Mouse (Mus musculus): ENCODE results near the gene Xrcc4. TPM values are rescaled to one million over a fixed set of nuclear protein-coding genes. Genes with fewer than 3 reads are reported as not detected.
A peak's percentile ranks its signal among the peaks of the same experiment; 100 is the strongest.

Gene Xrcc4
- polyA plus RNA-seq, 1 experiment from 2014 or later = 14.3 TPM

- peak overlapping the region; percentile 80 for H3K9ac ChIP-seq (ENCODE audit: low read length)
- peak; percentile 87 for ATAC-seq (ENCODE audit: low read depth)
- H3K36me3 ChIP-seq (ENCODE audit: control insufficient read depth, insufficient read depth, low read length) = no peaks in the 10 kb centered on the region
- peak overlapping the region; percentile 87 for H3K4me2 ChIP-seq (ENCODE audit: low read depth, low read length)
- H3K4me3 ChIP-seq (ENCODE audit: low read length) = peak overlapping the region; percentile 70
- WGBS = under 1% methylated on average over 32 of the region's 33 CpGs
- H3K4me1 ChIP-seq (replicated peaks; ENCODE audit: control insufficient read depth, insufficient read depth, low read length) = peaks cover 7% of the 10 kb centered on the region
- no peaks in the 10 kb centered on the region for H3K27me3 ChIP-seq (ENCODE audit: control insufficient read depth, insufficient read depth, low read depth, low read length)
- peak overlapping the region; percentile 94 for H3K27ac ChIP-seq (ENCODE audit: low read length)
- H3K9me3 ChIP-seq (ENCODE audit: control insufficient read depth, low read length) = no peaks in the 10 kb centered on the region
These were observed 348.9 kb downstream of the Xrcc4 start for GRCm38 (mm10) chr13:89740243-89741115.

GRCm38 (mm10) chr13:89739696-89740242 lies 349.6 kb downstream of the Xrcc4 start:
- Histone ChIP-seq H3K27me3 (ENCODE audit: control insufficient read depth, insufficient read depth, low read depth, low read length) (no peaks in the 10 kb centered on the region), H3K4me2 (ENCODE audit: low read depth, low read length) (peak overlapping the region; percentile 87), H3K9me3 (ENCODE audit: control insufficient read depth, low read length) (no peaks in the 10 kb centered on the region), H3K27ac (ENCODE audit: low read length) (peak overlapping the region; percentile 94), H3K9ac (ENCODE audit: low read length) (peak overlapping the region; percentile 70), H3K36me3 (ENCODE audit: control insufficient read depth, insufficient read depth, low read length) (no peaks in the 10 kb centered on the region), H3K4me3 (ENCODE audit: low read length) (peak overlapping the region; percentile 70), H3K4me1 (replicated peaks; ENCODE audit: control insufficient read depth, insufficient read depth, low read length) (peaks cover 9% of the 10 kb centered on the region)
- peak; percentile 9; the same call in 1 of the 2 replicates for ATAC-seq (ENCODE audit: low read depth)
- under 1% methylated on average over 24 of the region's 24 CpGs for WGBS

DNA sequence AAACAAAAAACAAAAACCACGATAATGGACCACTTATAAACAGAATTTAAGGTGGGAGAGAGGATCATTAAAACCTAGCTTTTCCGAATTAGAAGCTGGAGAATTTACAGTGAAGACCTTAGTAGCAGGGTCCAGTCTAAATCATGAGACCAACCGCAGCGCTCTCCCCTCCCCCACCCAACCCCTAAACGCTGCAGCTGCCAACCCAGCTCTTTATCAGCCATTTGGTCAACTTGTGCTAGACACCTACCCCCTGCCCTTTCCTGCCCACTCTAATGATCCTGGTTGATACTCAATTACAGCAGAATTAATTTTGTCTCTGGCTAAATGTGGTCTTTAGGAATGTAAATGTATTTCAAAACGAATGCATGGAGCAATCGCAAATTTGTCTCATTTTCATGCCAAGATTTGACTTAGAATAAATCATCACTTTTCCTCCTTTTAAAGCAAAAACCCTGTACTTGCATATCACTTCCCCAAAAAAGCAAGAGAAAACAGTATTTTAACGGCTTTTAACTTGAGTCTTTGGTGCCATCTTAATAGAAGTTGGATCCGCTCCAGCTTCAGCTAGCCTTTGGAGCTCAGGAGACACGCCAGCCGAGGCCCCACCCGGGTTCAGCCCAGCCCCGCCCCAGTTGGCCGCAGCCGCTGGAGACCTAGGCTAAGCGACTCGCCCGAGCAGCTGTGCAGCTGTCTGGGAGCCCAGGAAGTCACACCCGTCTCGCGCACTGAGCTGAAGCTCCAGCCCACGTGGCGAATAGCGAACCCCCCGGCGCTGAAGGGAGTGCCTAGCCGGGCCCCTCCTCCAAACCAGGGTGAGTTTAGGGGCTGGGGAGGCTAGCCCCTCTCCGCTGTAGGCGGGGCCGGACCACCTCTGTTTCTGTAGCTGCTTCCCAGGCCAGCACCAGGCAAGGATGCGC lies 350.4 kb downstream of the Xrcc4 start:
- Histone ChIP-seq H3K9ac (ENCODE audit: low read length) (peak overlapping the region; percentile 70), H3K4me1 (replicated peaks; ENCODE audit: control insufficient read depth, insufficient read depth, low read length) (peaks cover 9% of the 10 kb centered on the region), H3K9me3 (ENCODE audit: control insufficient read depth, low read length) (no peaks in the 10 kb centered on the region), H3K4me2 (ENCODE audit: low read depth, low read length) (peak overlapping the region; percentile 87), H3K27ac (ENCODE audit: low read length) (peak overlapping the region; percentile 94), H3K4me3 (ENCODE audit: low read length) (peak overlapping the region; percentile 70), H3K36me3 (ENCODE audit: control insufficient read depth, insufficient read depth, low read length) (no peaks in the 10 kb centered on the region), H3K27me3 (ENCODE audit: control insufficient read depth, insufficient read depth, low read depth, low read length) (no peaks in the 10 kb centered on the region)
- WGBS = under 1% methylated on average over 31 of the region's 31 CpGs
- peak; percentile 88 for ATAC-seq (ENCODE audit: low read depth)

DNA sequence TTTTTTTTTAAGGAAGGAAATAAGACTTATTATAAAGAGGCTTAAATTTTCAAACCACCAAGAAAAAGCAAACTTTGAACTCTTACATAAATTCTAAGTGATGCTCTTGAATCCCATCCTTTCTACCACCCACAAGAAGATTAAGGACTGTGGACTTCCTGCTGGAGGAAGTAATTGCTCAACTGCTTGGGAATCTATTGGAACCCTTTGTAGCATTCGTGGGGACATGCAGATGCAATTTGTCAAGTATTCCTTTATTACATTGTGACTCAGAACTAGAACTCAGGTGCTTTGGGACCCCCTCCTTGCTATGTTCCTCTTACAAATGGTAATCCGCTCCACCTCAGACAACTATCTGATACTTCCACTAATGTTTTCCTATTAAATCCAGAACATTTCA lies 351.1 kb downstream of the Xrcc4 start:
- no peak overlapping the region for H3K9ac ChIP-seq (ENCODE audit: low read length)
- peak overlapping the region; percentile 25 for H3K27ac ChIP-seq (ENCODE audit: low read length)
- ATAC-seq (ENCODE audit: low read depth) = no peak
- no peaks in the 10 kb centered on the region for H3K36me3 ChIP-seq (ENCODE audit: control insufficient read depth, insufficient read depth, low read length)
- no peaks in the 10 kb centered on the region for H3K27me3 ChIP-seq (ENCODE audit: control insufficient read depth, insufficient read depth, low read depth, low read length)
- peaks cover 9% of the 10 kb centered on the region for H3K4me1 ChIP-seq (replicated peaks; ENCODE audit: control insufficient read depth, insufficient read depth, low read length)
- WGBS = 34% methylated on average over 2 of the region's 2 CpGs
- H3K9me3 ChIP-seq (ENCODE audit: control insufficient read depth, low read length) = no peaks in the 10 kb centered on the region
- H3K4me3 ChIP-seq (ENCODE audit: low read length) = no peak overlapping the region
- H3K4me2 ChIP-seq (ENCODE audit: low read depth, low read length) = peak overlapping the region; percentile 87; the same call in 1 of the 2 replicates

- Histone ChIP-seq H3K4me2 (ENCODE audit: low read depth, low read length) (no peak overlapping the region), H3K9me3 (ENCODE audit: control insufficient read depth, low read length) (no peaks in the 10 kb centered on the region), H3K4me1 (replicated peaks; ENCODE audit: control insufficient read depth, insufficient read depth, low read length) (peaks cover 9% of the 10 kb centered on the region), H3K27me3 (ENCODE audit: control insufficient read depth, insufficient read depth, low read depth, low read length) (no peaks in the 10 kb centered on the region), H3K27ac (ENCODE audit: low read length) (0 out of 2 replicates have a peak overlapping the region, but pooled peaks have one; percentile 40), H3K4me3 (ENCODE audit: low read length) (no peak overlapping the region), H3K36me3 (ENCODE audit: control insufficient read depth, insufficient read depth, low read length) (no peaks in the 10 kb centered on the region), H3K9ac (ENCODE audit: low read length) (no peak overlapping the region)
- ATAC-seq (ENCODE audit: low read depth) = no peak
- WGBS = 25% methylated on average over 5 of the region's 5 CpGs
These were observed 354.3 kb downstream of the Xrcc4 start for GRCm38 (mm10) chr13:89735111-89735510.

DNA sequence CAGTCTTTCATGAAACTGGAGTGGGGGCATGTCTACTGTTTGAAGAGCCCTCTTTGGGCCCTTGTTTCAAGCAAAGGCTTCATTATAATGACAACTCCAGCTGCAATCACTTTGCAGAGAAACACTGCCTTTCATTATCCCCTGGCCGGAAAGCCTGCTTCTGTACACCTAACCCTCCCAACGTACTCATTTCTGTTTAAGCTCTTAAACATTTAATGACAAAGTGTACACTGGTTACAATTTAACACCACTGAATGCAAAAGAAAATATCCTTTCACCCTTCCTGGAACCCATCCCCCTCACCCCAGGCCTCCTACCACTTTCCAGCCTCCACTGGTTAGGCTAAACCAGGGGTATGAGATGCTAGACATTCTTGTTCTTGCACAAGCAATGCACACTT lies 362.9 kb downstream of the Xrcc4 start:
- peak; percentile 34; the same call in 1 of the 2 replicates for ATAC-seq (ENCODE audit: low read depth)
- H3K9me3 ChIP-seq (ENCODE audit: control insufficient read depth, low read length) = no peaks in the 10 kb centered on the region
- H3K4me3 ChIP-seq (ENCODE audit: low read length) = no peak overlapping the region
- H3K36me3 ChIP-seq (ENCODE audit: control insufficient read depth, insufficient read depth, low read length) = peaks cover 11% of the 10 kb centered on the region
- no peaks in the 10 kb centered on the region for H3K4me1 ChIP-seq (replicated peaks; ENCODE audit: control insufficient read depth, insufficient read depth, low read length)
- H3K9ac ChIP-seq (ENCODE audit: low read length) = no peak overlapping the region
- no peak overlapping the region for H3K27ac ChIP-seq (ENCODE audit: low read length)
- no peaks in the 10 kb centered on the region for H3K27me3 ChIP-seq (ENCODE audit: control insufficient read depth, insufficient read depth, low read depth, low read length)
- 57% methylated on average over 2 of the region's 2 CpGs for WGBS
- no peak overlapping the region for H3K4me2 ChIP-seq (ENCODE audit: low read depth, low read length)

Other genes with a start within 250 kb of the Xrcc4 start
- gene Tmem167, start 485 bp downstream of the Xrcc4 start, polyA plus RNA-seq (2015; fragmentation: Nextera tagmentation; extraction: Ambion mirVana) = 48.2 and 54.3 TPM in 2 replicates

Data from lung, embryonic 16.5 days (tissue).